Mouse (Mus musculus): ENCODE results near the gene Crim1. TPM values are rescaled to one million over a fixed set of nuclear protein-coding genes. Genes with fewer than 3 reads are reported as not detected.

Gene Crim1
- total RNA-seq, 2 experiments from 2014 or later, result 32.7 to 33.3 TPM

- DNase-seq (ENCODE audit: low spot score in 2 of 2), result no peak
These were observed 8.8 kb downstream of the Crim1 start for GRCm38 (mm10) chr17:78208805-78209204.

- no peak for DNase-seq (ENCODE audit: low spot score in 2 of 2)
These were observed 9.6 kb downstream of the Crim1 start for GRCm38 (mm10) chr17:78209646-78210045.

- DNase-seq (ENCODE audit: low spot score in 2 of 2), result no peak
These were observed 11.8 kb downstream of the Crim1 start for GRCm38 (mm10) chr17:78211881-78212280.

GRCm38 (mm10) chr17:78213128-78213527, 13.1 kb downstream of the Crim1 start:
- no peak for DNase-seq (ENCODE audit: low spot score in 2 of 2)

- DNase-seq (ENCODE audit: low spot score in 2 of 2), result no peak
These were observed 16.5 kb downstream of the Crim1 start for GRCm38 (mm10) chr17:78216526-78216925.

GRCm38 (mm10) chr17:78217406-78217805, 17.4 kb downstream of the Crim1 start:
- no peak for DNase-seq (ENCODE audit: low spot score in 2 of 2)

GRCm38 (mm10) chr17:78218506-78219232, 18.6 kb downstream of the Crim1 start:
- DNase-seq (ENCODE audit: low spot score in 2 of 2), result no peak

- DNase-seq (ENCODE audit: low spot score in 2 of 2), result no peak
These were observed 21.1 kb downstream of the Crim1 start for GRCm38 (mm10) chr17:78221007-78221642.

GRCm38 (mm10) chr17:78221860-78222259, 21.8 kb downstream of the Crim1 start:
- DNase-seq (ENCODE audit: low spot score in 2 of 2), result no peak

GRCm38 (mm10) chr17:78223988-78224387, 23.9 kb downstream of the Crim1 start:
- no peak for DNase-seq (ENCODE audit: low spot score in 2 of 2)

- DNase-seq (ENCODE audit: low spot score in 2 of 2), result no peak
These were observed 25.5 kb downstream of the Crim1 start for GRCm38 (mm10) chr17:78225547-78225946.

GRCm38 (mm10) chr17:78227211-78227610, 27.2 kb downstream of the Crim1 start:
- DNase-seq (ENCODE audit: low spot score in 2 of 2), result no peak

- no peak for DNase-seq (ENCODE audit: low spot score in 2 of 2)
These were observed 31.5 kb downstream of the Crim1 start for GRCm38 (mm10) chr17:78231567-78231966.

- no peak for DNase-seq (ENCODE audit: low spot score in 2 of 2)
These were observed 32.7 kb downstream of the Crim1 start for GRCm38 (mm10) chr17:78232703-78233102.

- DNase-seq (ENCODE audit: low spot score in 2 of 2), result no peak
These were observed 33.8 kb downstream of the Crim1 start for GRCm38 (mm10) chr17:78233873-78234272.

GRCm38 (mm10) chr17:78236126-78236525, 36.1 kb downstream of the Crim1 start:
- DNase-seq (ENCODE audit: low spot score in 2 of 2), result no peak

GRCm38 (mm10) chr17:78237954-78238353, 37.9 kb downstream of the Crim1 start:
- no peak for DNase-seq (ENCODE audit: low spot score in 2 of 2)

GRCm38 (mm10) chr17:78240161-78240560, 40.1 kb downstream of the Crim1 start:
- DNase-seq (ENCODE audit: low spot score in 2 of 2), result no peak

- no peak for DNase-seq (ENCODE audit: low spot score in 2 of 2)
These were observed 41.2 kb downstream of the Crim1 start for GRCm38 (mm10) chr17:78241238-78241637.

- DNase-seq (ENCODE audit: low spot score in 2 of 2), result no peak
These were observed 44.7 kb downstream of the Crim1 start for GRCm38 (mm10) chr17:78244752-78245151.

GRCm38 (mm10) chr17:78245444-78245843, 45.4 kb downstream of the Crim1 start:
- DNase-seq (ENCODE audit: low spot score in 2 of 2), result no peak

- DNase-seq (ENCODE audit: low spot score in 2 of 2), result no peak
These were observed 46.8 kb downstream of the Crim1 start for GRCm38 (mm10) chr17:78246634-78247383.

All from adrenal gland, adult 18-20 months (tissue).